Mouse (Mus musculus) thymus, adult 2 months (tissue): ENCODE measurements around the gene Spaar.

Source experiments
- CTCF ChIP-seq: fragments of 200-500 bp; IDR thresholded peaks from 2 replicates; pipeline ENCODE4 v1.5.1; 2012; ENCODE audit warnings: mild to moderate bottlenecking, control low read depth, low read length, moderate library complexity, borderline replicate concordance; ENCODE audit not compliant: control insufficient read depth, poor library complexity, insufficient read depth; ENCODE audit errors: extremely low read depth
- POLR2A ChIP-seq: fragments of 200-500 bp; IDR thresholded peaks from 2 replicates; pipeline ENCODE4 v1.6.1; 2012; ENCODE audit warnings: mild to moderate bottlenecking, low read length, control low read depth, moderate library complexity; ENCODE audit not compliant: control insufficient read depth, poor library complexity, insufficient read depth; ENCODE audit errors: extremely low read depth

DNA sequence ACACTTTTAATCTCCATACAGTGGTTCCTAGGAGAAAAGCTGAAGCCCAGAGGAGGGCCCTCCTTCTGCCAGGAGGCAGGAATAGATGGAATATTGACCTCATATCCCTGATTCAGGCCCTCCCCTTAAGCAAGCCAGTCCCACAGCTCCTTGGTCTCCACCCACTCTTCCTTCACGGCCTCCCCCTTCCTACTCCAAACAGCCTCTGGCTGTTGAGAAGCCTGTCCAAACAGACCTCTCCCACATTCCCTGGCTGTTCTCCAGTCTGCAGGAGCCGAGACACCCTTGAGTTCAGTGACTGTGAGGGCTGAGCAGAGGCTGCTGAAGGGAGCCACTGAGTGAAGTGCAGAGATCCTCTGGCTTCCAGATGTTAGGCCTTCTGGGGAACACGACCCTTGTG, 2.8 kb upstream of the Spaar start, which contains the start of gene Hrct1:
- TF ChIP-seq POLR2A (no peak), CTCF (no peak)
